Mouse (Mus musculus) liver, embryonic 14 days (tissue): ENCODE data around the gene Sec23a. TPM values are rescaled to one million over a fixed set of nuclear protein-coding genes. Genes with fewer than 3 reads are reported as not detected.

ENCODE experiments used
- polyA plus RNA-seq: library from polyadenylated mRNA; depleted of rRNA; stranded (reverse); fragments of >200 nt; gene quantifications from 2 replicates; pipeline ENCODE4 v1.2.3, GENCODE M21; 2012; rRNA removed

Gene Sec23a
- 10.4 and 12.5 TPM in 2 replicates for polyA plus RNA-seq

DNA sequence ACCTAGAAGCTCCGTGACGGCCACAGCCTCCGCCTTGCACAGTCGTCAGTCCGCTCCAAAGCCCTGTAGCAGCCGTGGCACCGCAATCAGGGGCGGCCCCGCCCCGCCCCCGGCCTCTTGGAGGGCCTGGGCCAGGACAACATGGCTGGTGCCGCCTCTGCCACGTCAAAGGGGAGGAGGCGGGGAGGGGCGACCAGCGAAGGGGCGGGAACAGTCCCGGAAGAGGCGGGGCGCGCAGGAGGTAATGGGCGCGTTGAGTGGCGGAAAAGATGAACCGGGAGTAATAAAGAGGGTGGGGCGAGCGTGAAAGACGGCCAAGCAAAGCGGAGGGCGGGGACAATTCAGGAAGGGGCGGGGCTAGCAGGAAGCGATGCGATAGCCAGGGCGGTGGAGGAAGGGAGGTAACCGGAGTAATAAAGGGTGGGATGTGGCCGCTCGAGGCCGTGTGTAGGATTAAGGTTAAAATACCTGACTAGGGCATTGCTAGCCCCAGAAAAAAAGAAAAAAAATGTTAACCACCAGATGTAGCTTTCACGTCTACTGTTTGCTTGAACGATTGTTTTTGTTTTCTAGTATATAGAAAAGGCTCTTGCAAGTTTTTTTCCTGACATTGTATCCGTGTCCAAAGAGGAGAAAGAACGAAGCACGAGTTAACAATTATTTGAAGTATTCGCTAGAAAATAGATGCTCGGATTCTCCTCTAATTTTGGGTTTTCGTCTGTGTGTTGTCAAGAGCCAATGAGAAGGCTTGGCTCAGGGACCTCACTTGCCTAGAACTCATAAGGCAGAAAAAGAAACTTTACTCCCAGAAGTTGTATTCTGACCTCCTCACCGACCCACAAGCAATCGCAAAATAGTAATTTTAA lies at the start of gene Sec23a:
Sec23a (minus strand) TSS at position 174 of the 866 bp plus-strand sequence.

DNA sequence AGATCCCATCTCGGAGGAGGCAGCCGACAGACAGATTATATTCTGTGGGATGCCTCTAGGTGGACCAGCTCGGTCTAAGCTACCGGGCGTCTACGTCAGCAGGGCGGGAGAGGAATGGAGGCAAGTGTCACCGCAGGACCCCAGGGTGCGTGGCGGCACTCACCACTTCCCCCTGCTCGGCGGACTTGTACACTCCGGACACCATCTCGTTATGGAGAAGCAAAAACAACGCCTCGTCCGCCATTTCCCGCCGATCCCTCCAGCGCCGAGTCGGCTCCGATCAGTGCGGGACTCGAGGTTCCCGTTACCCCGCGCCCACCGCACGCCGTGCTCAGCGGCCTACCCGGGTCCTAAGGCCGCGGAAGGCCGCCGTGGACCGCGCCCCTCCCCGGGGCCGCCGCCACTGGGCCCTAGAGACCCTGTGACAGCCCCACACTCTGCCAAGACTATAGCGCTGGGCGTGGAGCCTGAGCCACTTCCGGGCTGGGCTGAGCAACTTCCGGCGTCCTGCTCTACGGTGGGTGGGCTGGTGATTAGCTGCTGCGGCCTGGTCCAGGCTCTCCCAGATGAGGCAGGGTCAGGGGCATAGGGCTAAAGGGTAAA lies 49.3 kb upstream of the Sec23a start, which contains the start of gene Trappc6b:
Trappc6b (minus strand) TSS at position 480 of the 603 bp plus-strand sequence.

DNA sequence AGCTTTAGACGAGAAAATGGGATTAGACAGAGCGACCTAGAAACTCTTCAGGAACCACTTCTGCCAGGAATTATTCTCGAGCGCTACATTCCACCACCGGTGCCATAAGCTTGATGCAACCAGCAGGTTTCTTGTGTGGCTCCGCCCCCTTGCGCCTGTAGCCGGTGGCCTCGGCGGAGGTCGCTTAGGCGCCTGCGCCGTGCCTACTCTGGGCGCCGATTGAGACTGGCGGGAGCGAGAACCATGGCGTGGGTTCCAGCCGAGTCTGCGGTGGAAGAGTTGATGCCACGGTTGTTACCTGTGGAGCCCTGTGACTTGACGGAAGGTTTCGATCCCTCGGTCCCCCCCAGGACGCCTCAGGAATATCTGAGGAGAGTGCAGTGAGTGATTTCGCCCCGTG lies 1.4 kb upstream of the Sec23a start, which contains the start of gene Gemin2:
Gemin2 (plus strand) TSS at position 160 of the 400 bp plus-strand sequence.

Other genes starting within 250 kb of the Sec23a start
- 11.3 and 11.5 TPM in 2 replicates for gene Gemin2, start 1.4 kb upstream of the Sec23a start, polyA plus RNA-seq
- 34.8 and 37.5 TPM in 2 replicates for gene Trappc6b, start 49.5 kb upstream of the Sec23a start, polyA plus RNA-seq
- 52.1 and 57.1 TPM in 2 replicates for gene Pnn, start 54.9 kb upstream of the Sec23a start, polyA plus RNA-seq
- 32.2 and 36.3 TPM in 2 replicates for gene Mia2, start 83.8 kb upstream of the Sec23a start, polyA plus RNA-seq
- 7.1 and 8.8 TPM in 2 replicates for gene Fbxo33, start 207.7 kb upstream of the Sec23a start, polyA plus RNA-seq